Mouse (Mus musculus) layer of hippocampus, adult 9-11 months (tissue): ENCODE measurements at regions not wholly inside any gene's neighbourhood (a gene's known extent, or its start where the extent isn't known, plus 50 kb on each side); places are given as distances from the start of the nearest gene placed in this dataset.
A peak's percentile ranks its signal among the peaks of the same experiment; 100 is the strongest.

Experiments used
- DNase-seq: peaks from one replicate; pipeline ENCODE4 v3.0.0; 2022

- no peak for DNase-seq
Observed at GRCm38 (mm10) chr4:47630006-47630405, 155.5 kb downstream of the Sec61b start.

GRCm38 (mm10) chr4:47630427-47630826, 156.0 kb downstream of the Sec61b start:
- DNase-seq, result no peak

GRCm38 (mm10) chr4:47638876-47639494, 164.5 kb downstream of the Sec61b start:
- DNase-seq, result no peak

GRCm38 (mm10) chr4:47645093-47645492, 170.6 kb downstream of the Sec61b start:
- DNase-seq, result no peak

- no peak for DNase-seq
Observed at GRCm38 (mm10) chr4:47648701-47649100, 174.2 kb downstream of the Sec61b start.

- no peak for DNase-seq
Observed at GRCm38 (mm10) chr4:47649951-47650350, 175.5 kb downstream of the Sec61b start.

- no peak for DNase-seq
Observed at GRCm38 (mm10) chr4:47651521-47651920, 177.1 kb downstream of the Sec61b start.

- DNase-seq, result no peak
Observed at GRCm38 (mm10) chr4:47653143-47653542, 178.7 kb downstream of the Sec61b start.

- DNase-seq, result no peak
Observed at GRCm38 (mm10) chr4:47669519-47669918, 195.1 kb downstream of the Sec61b start.

GRCm38 (mm10) chr4:47670476-47670875, 196.0 kb downstream of the Sec61b start:
- DNase-seq, result peak; percentile 45

- DNase-seq, result no peak
Observed at GRCm38 (mm10) chr4:47671362-47671761, 196.9 kb downstream of the Sec61b start.

GRCm38 (mm10) chr4:47681141-47681540, 206.7 kb downstream of the Sec61b start:
- DNase-seq, result no peak

GRCm38 (mm10) chr4:47691207-47691606, 216.7 kb downstream of the Sec61b start:
- DNase-seq, result no peak

GRCm38 (mm10) chr4:47692654-47693053, 218.2 kb downstream of the Sec61b start:
- DNase-seq, result no peak

- peak; percentile 75 for DNase-seq
Observed at GRCm38 (mm10) chr4:47693221-47693620, 218.8 kb downstream of the Sec61b start.

GRCm38 (mm10) chr4:47697071-47697470, 222.6 kb downstream of the Sec61b start:
- no peak for DNase-seq

- DNase-seq, result peak; percentile 35
Observed at GRCm38 (mm10) chr4:47698514-47698913, 224.1 kb downstream of the Sec61b start.

GRCm38 (mm10) chr4:47698926-47699325, 224.5 kb downstream of the Sec61b start:
- DNase-seq, result no peak

- no peak for DNase-seq
Observed at GRCm38 (mm10) chr4:47703501-47703900, 229.0 kb downstream of the Sec61b start.

GRCm38 (mm10) chr4:47704607-47705006, 230.1 kb downstream of the Sec61b start:
- DNase-seq, result no peak

GRCm38 (mm10) chr4:47707966-47708365, 233.5 kb downstream of the Sec61b start:
- DNase-seq, result peak; percentile 88

- DNase-seq, result no peak
Observed at GRCm38 (mm10) chr4:47713387-47713786, 238.9 kb downstream of the Sec61b start.

GRCm38 (mm10) chr4:47724331-47725004, 250.0 kb downstream of the Sec61b start:
- DNase-seq, result no peak

- no peak for DNase-seq
Observed at GRCm38 (mm10) chr4:47725005-47725340, 250.5 kb downstream of the Sec61b start.
